Mouse (Mus musculus) CH12.LX (cell line): ENCODE data around the gene 4930426L09Rik. TPM values are rescaled to one million over a fixed set of nuclear protein-coding genes. Genes with fewer than 3 reads are reported as not detected.

ENCODE experiments used
- DNase-seq: peaks from one replicate; pipeline ENCODE4 v3.0.0-alpha.2; 2013; ENCODE audit errors: extremely low read depth
- H3K27ac ChIP-seq: 2 replicates; pipeline ENCODE4 v1.5.1; 2012; ENCODE audit warnings: low read depth, mild to moderate bottlenecking, control low read depth, moderate library complexity; ENCODE audit not compliant: insufficient read depth
- H3K27me3 ChIP-seq: replicated peaks from 2 replicates; pipeline ENCODE3; 2012; ENCODE audit warnings: inconsistent platforms
- H3K36me3 ChIP-seq, 2 experiments: replicated peaks in 1 of 2; 2 replicates each; pipeline versions ENCODE3 to v1.6.1; 2012; ENCODE audit warnings: inconsistent platforms in 1 of 2, low read length in 1 of 2, mild to moderate bottlenecking in 1 of 2, mixed read lengths in 1 of 2, moderate library complexity in 1 of 2; ENCODE audit not compliant: control insufficient read depth in 1 of 2, insufficient read depth in 1 of 2
- H3K4me1 ChIP-seq, 2 experiments: 2 replicates each; pipeline ENCODE4 v1.6.1; 2012; ENCODE audit warnings: inconsistent platforms in 1 of 2, moderate library complexity in 1 of 2; ENCODE audit not compliant: insufficient read depth in 2 of 2, control insufficient read depth in 1 of 2
- H3K4me2 ChIP-seq: 2 replicates; pipeline ENCODE4 v1.6.1; 2012; ENCODE audit warnings: low read depth, mild to moderate bottlenecking, control low read depth; ENCODE audit not compliant: poor library complexity, insufficient read depth, severe bottlenecking
- H3K4me3 ChIP-seq, 3 experiments: fragments of 150-350 bp in 1 of 3; sonication (generic) in 1 of 3; replicated peaks in 1 of 3; 2 replicates each; pipeline versions ENCODE3 to v1.5.1; 2011 to 2012; ENCODE audit warnings: low read depth in 2 of 3, low read length in 2 of 3, mild to moderate bottlenecking in 2 of 3, moderate library complexity in 2 of 3, control low read depth in 1 of 3, improper control_type of control experiment in 1 of 3, inconsistent platforms in 1 of 3, mixed read lengths in 1 of 3; ENCODE audit not compliant: poor library complexity in 1 of 3
- H3K79me2 ChIP-seq: replicated peaks from 2 replicates; pipeline ENCODE4 v1.6.1; 2012; ENCODE audit warnings: mild to moderate bottlenecking, moderate library complexity; ENCODE audit not compliant: control insufficient read depth, poor library complexity, insufficient read depth, severe bottlenecking; ENCODE audit errors: extremely low read depth
- H3K9ac ChIP-seq: 2 replicates; pipeline ENCODE4 v1.6.1; 2012; ENCODE audit warnings: low read depth, mild to moderate bottlenecking, control low read depth, moderate library complexity; ENCODE audit not compliant: insufficient read depth
- H3K9me3 ChIP-seq: replicated peaks from 2 replicates; pipeline ENCODE3; 2012; ENCODE audit warnings: low read length, inconsistent platforms, mixed read lengths
- BHLHE40 ChIP-seq: IDR thresholded peaks from 2 replicates; pipeline ENCODE4 v1.6.1; 2011; ENCODE audit warnings: mild to moderate bottlenecking, low read depth, low read length, improper control_type of control experiment
- CHD1 ChIP-seq: IDR thresholded peaks from 2 replicates; pipeline ENCODE4 v1.6.1; 2012; ENCODE audit warnings: low read depth, low read length, improper control_type of control experiment, inconsistent platforms
- E2F4 ChIP-seq: IDR thresholded peaks from 2 replicates; pipeline ENCODE4 v1.6.1; 2011; ENCODE audit warnings: low read depth, low read length, improper control_type of control experiment; ENCODE audit not compliant: insufficient replicate concordance
- ELF1 ChIP-seq: IDR thresholded peaks from 2 replicates; pipeline ENCODE4 v1.6.1; 2014; ENCODE audit warnings: low read depth, mild to moderate bottlenecking, inconsistent platforms, low read length, improper control_type of control experiment
- JUND ChIP-seq: conservative IDR thresholded peaks from 2 replicates; pipeline ENCODE4 v1.6.1; 2011; ENCODE audit warnings: low read depth, low read length, improper control_type of control experiment
- KAT2A ChIP-seq: IDR thresholded peaks from 2 replicates; pipeline ENCODE4 v1.6.1; 2012; ENCODE audit warnings: low read length, improper control_type of control experiment, inconsistent platforms; ENCODE audit not compliant: insufficient replicate concordance
- MAX ChIP-seq: IDR thresholded peaks from 2 replicates; pipeline ENCODE4 v1.6.1; 2011; ENCODE audit warnings: low read length, improper control_type of control experiment
- MEF2A ChIP-seq: IDR thresholded peaks from 2 replicates; pipeline ENCODE4 v1.6.1; 2014; ENCODE audit warnings: low read depth, mild to moderate bottlenecking, inconsistent platforms, low read length, improper control_type of control experiment, borderline replicate concordance
- MYC ChIP-seq: IDR thresholded peaks from 2 replicates; pipeline ENCODE4 v1.6.1; 2011; ENCODE audit warnings: low read depth, mild to moderate bottlenecking, improper control_type of control experiment, low read length
- NELFE ChIP-seq: IDR thresholded peaks from 2 replicates; pipeline ENCODE4 v1.6.1; 2011; ENCODE audit warnings: low read depth, low read length, improper control_type of control experiment
- PAX5 ChIP-seq: IDR thresholded peaks from 2 replicates; pipeline ENCODE4 v1.6.1; 2012; ENCODE audit warnings: low read length, inconsistent platforms, mixed read lengths
- POLR2AphosphoS2 ChIP-seq: IDR thresholded peaks from 2 replicates; pipeline ENCODE4 v1.6.1; 2011; ENCODE audit warnings: low read depth, low read length, improper control_type of control experiment
- SMC3 ChIP-seq: IDR thresholded peaks from 2 replicates; pipeline ENCODE4 v1.6.1; 2011; ENCODE audit warnings: low read depth, low read length, improper control_type of control experiment
- TCF12 ChIP-seq: IDR thresholded peaks from 2 replicates; pipeline ENCODE4 v1.6.1; 2014; ENCODE audit warnings: low read depth, mild to moderate bottlenecking, inconsistent platforms, low read length, improper control_type of control experiment
- UBTF ChIP-seq: IDR thresholded peaks from 2 replicates; pipeline ENCODE4 v1.6.1; 2012; ENCODE audit warnings: low read depth, mild to moderate bottlenecking, inconsistent platforms, low read length, improper control_type of control experiment, moderate library complexity
- USF1 ChIP-seq: IDR thresholded peaks from 2 replicates; pipeline ENCODE4 v1.6.1; 2014; ENCODE audit warnings: low read depth, mild to moderate bottlenecking, inconsistent platforms, low read length, improper control_type of control experiment
- ZKSCAN1 ChIP-seq: IDR thresholded peaks from 2 replicates; pipeline ENCODE4 v1.6.1; 2012; ENCODE audit warnings: low read depth, inconsistent platforms, low read length, improper control_type of control experiment, borderline replicate concordance
- ZMIZ1 ChIP-seq: IDR thresholded peaks from 2 replicates; pipeline ENCODE4 v1.6.1; 2012; ENCODE audit warnings: low read depth, mild to moderate bottlenecking, inconsistent platforms, low read length, improper control_type of control experiment
- dilution Hi-C: fragments of 300-500 bp; cut with MboI; formaldehyde crosslinking; loops from 2 replicates; pipeline ENCODE4 v1.14.3; 2020; ENCODE audit warnings: low sequenced_read_pairs; ENCODE audit not compliant: extremely low pct_unique_long_range_greater_than_20kb, extremely low pct_ligation_motif_present
- in situ Hi-C: fragments of 300-500 bp; cut with MboI; formaldehyde crosslinking; loops from 3 replicates; pipeline ENCODE4 v1.14.3; 2019; ENCODE audit warnings: low sequenced_read_pairs, low pct_ligation_motif_present, low pct_unique_long_range_greater_than_20kb, mixed read lengths
- polyA plus RNA-seq: library from polyadenylated mRNA; unstranded; fragments of >175 nt; gene quantifications from 2 replicates; pipeline ENCODE4 v1.2.1, GENCODE M21; 2012; ENCODE audit warnings: low read depth; ENCODE audit not compliant: insufficient read length
- total RNA-seq, 2 experiments: library from RNA; depleted of rRNA; stranded (reverse); fragments of 300-350 nt in 1 of 2; fragments of >200 nt in 1 of 2; gene quantifications; 2 replicates each; pipeline ENCODE4 v1.2.3; 2012 to 2014

4930426L09Rik gene
- total and polyA plus RNA-seq, 3 experiments = 0.26 to 0.31 (median 0.30) TPM

DNA sequence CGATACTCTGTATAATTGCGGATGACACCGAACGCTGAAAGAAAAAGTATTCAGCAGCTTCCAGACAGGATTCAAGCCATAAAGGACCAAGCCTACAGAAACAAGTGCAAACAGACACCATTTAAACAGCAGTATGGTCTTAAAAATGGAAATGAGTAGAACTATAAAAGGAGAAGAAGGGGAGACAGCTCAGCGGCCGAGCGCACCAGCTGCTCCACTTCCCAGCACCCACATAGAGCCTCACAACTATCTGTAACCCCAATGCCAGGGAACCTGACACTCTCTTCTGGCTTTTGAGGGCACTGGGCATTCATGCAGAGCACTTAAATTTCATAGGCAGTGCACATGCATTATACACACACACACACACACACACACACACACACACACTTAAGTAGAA, 18.5 kb upstream of the 4930426L09Rik start:
- TF ChIP-seq TCF12 (no peak), ZKSCAN1 (no peak), MYC (no peak), POLR2AphosphoS2 (no peak), PAX5 (no peak), USF1 (no peak), MEF2A (no peak), NELFE (no peak), SMC3 (no peak), CHD1 (no peak), KAT2A (no peak), MAX (no peak), UBTF (no peak)
- in situ Hi-C loops (no loop called here), dilution Hi-C loops (no loop called here)
- no peak overlapping the region for H3K27ac ChIP-seq
- H3K4me1 ChIP-seq = peaks cover 13 to 88% of the 10 kb centered on the region in 2 experiments
- no peaks in the 10 kb centered on the region for H3K9me3 ChIP-seq
- H3K9ac ChIP-seq = no peak overlapping the region
- no peaks in the 10 kb centered on the region for H3K79me2 ChIP-seq
- H3K4me2 ChIP-seq = no peak overlapping the region
- no peak for DNase-seq
- H3K36me3 ChIP-seq = peaks cover 0 to 31% of the 10 kb centered on the region in 2 experiments
- H3K4me3 ChIP-seq = no peak overlapping the region
- H3K27me3 ChIP-seq = no peaks in the 10 kb centered on the region

DNA sequence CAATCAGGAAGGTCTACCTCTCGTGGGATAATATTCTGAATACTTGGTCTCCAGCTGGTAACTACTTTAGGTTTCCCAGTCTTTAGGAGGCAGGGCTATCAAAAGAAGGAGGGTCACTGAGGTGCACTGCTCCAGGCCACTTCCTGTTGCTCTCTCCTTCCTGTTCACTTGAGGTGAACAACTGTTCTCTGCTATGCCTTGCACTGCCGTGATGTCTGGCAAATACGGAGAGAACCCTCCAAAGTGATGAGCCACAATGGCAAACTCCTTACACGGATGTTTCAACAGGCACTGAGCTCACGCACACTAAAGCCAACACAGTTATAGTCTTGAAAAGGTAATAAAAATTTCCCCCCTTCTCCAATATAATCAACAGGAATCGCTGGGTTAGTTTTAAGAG, 15.6 kb upstream of the 4930426L09Rik start:
- peaks cover 0 to 24% of the 10 kb centered on the region in 2 experiments for H3K36me3 ChIP-seq
- in situ Hi-C loops = no loop called here
- no peak overlapping the region for H3K9ac ChIP-seq
- no peaks in the 10 kb centered on the region for H3K27me3 ChIP-seq
- H3K9me3 ChIP-seq = no peaks in the 10 kb centered on the region
- H3K4me2 ChIP-seq = no peak overlapping the region
- no peaks in the 10 kb centered on the region for H3K79me2 ChIP-seq
- no peak for DNase-seq
- dilution Hi-C loops = no loop called here
- H3K4me3 ChIP-seq = no peak overlapping the region
- no peak overlapping the region for H3K27ac ChIP-seq
- TF ChIP-seq JUND (no peak), TCF12 (no peak), KAT2A (no peak)
- TF ChIP-seq, all 38 proteins: peak for 0
- peaks cover 16 to 88% of the 10 kb centered on the region in 2 experiments for H3K4me1 ChIP-seq

- Histone ChIP-seq H3K4me2 (no peak overlapping the region), H3K9me3 (no peaks in the 10 kb centered on the region), H3K36me3 (peaks cover 0 to 26% of the 10 kb centered on the region in 2 experiments), H3K4me1 (peaks cover 16 to 89% of the 10 kb centered on the region in 2 experiments), H3K79me2 (no peaks in the 10 kb centered on the region), H3K4me3 (no peak overlapping the region), H3K9ac (no peak overlapping the region), H3K27ac (no peak overlapping the region; the same call in 1 of the 2 replicates), H3K27me3 (no peaks in the 10 kb centered on the region)
- no peak for TF ChIP-seq ELF1
- no peak for TF ChIP-seq ZMIZ1
- no peak for TF ChIP-seq BHLHE40
- no peak for TF ChIP-seq E2F4
- TF ChIP-seq UBTF = no peak
- no peak for TF ChIP-seq MEF2A
- dilution Hi-C loops (no loop called here), in situ Hi-C loops (no loop called here)
- no peak for DNase-seq
Observed at GRCm38 (mm10) chr2:18983546-18983945, 14.6 kb upstream of the 4930426L09Rik start.
